Mouse (Mus musculus) cerebral cortex, adult 2 months (tissue): ENCODE measurements around the gene Rpl38.

Experiments
- WGBS: fragments of 180-500 bp; shearing (Covaris S2); methylation state at CpG from one replicate; pipeline ENCODE4 v1.1.7; 2018; 5-methylcytosine and 5-hydroxymethylcytosine counted together

The Rpl38 gene

DNA sequence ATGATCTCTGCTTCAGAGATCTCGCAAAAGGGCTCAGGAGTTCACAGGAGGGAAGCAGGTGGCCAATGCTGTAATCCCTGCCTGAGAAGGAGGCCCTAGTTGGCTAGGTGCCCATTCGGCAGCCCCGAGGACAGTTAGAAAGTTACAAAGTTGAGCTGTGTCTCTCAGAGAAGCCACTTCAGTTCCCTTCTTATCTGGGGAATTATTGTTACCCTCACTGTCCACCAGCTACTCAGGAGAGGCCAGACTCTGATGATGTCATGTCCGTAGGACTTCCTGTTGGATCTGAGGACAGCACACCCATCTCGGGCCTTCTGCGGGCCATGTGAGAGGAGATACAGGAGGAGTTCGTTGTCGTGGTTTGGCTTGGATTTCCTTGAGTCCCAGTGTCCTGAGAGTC, 11.3 kb downstream of the Rpl38 start:
- WGBS = 67% methylated on average over 8 of the region's 8 CpGs

DNA sequence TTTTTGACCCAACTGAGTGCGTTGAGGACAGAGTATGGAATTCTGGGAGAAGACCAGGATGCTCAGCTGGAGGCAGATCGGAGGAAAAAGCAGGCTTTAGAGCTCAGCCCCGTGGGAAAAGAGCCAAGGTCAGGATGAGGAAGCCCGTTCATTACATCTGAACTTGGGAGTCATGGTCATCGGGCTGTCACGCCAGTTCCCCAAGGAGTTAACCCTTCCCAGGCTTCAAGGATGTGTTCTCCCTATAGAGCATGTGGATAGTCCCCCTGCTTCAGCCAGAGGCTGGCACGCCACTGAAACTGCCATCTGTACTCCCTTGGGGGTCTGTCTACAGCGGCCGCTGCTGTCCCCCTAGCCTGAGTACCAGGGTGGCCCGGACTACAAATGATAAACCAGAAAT, 12.0 kb downstream of the Rpl38 start:
- WGBS = 62% methylated on average over 10 of the region's 10 CpGs

DNA sequence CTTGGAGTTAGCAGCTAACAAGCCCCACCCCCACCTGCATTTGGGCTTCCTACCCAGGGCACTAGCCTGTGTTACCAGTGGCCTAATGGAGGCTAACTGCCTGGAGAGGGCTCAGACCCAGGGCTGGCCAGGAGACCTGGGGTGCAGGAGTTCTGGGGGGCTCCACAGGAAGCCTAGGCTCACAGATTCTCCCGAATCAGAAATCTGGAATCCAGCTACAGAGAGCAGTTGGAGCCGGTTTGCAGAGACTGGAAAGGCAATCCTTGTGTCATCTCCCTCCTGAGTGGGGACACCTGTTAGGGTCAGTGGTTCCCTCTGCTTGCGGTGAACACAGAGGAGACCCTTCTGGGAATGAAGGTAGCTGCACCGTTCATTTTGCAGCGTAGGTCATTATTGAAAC, 12.7 kb downstream of the Rpl38 start:
- 75% methylated on average over 5 of the region's 5 CpGs for WGBS

DNA sequence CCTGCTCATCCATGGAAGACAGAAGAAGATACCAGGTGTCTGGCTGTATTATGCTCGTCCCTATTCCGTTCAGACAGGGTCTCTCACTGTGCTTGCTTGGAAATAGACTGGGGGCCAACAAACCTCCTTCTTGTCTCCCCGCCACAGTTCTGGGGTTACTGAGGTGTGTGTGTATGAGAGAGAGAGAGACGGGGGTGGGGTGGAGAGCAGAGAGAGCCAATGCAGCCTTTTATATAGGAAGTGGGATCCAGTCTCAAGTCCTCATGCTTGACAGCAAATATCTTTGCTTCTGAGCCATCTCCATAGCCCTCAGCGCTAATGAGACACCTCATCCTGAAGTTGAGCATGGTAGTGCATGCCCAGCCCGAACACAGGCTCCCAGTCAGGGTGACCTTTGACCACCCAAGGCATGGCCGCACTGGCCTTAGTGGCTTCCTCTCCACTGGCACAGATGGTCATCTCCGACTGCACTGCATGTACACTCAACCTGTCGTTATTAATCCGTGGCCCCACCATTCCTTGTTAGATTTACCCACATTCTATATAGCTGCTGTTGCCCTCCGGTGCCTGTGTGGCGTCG, 14.1 kb downstream of the Rpl38 start:
- WGBS = 83% methylated on average over 13 of the region's 13 CpGs

GRCm38 (mm10) chr11:114683029-114683721, 14.9 kb downstream of the Rpl38 start:
- 83% methylated on average over 10 of the region's 10 CpGs for whole genome bisulfite sequencing

- WGBS = 77% methylated on average over 20 of the region's 20 CpGs
Measured at GRCm38 (mm10) chr11:114683722-114684621, 15.6 kb downstream of the Rpl38 start.

DNA sequence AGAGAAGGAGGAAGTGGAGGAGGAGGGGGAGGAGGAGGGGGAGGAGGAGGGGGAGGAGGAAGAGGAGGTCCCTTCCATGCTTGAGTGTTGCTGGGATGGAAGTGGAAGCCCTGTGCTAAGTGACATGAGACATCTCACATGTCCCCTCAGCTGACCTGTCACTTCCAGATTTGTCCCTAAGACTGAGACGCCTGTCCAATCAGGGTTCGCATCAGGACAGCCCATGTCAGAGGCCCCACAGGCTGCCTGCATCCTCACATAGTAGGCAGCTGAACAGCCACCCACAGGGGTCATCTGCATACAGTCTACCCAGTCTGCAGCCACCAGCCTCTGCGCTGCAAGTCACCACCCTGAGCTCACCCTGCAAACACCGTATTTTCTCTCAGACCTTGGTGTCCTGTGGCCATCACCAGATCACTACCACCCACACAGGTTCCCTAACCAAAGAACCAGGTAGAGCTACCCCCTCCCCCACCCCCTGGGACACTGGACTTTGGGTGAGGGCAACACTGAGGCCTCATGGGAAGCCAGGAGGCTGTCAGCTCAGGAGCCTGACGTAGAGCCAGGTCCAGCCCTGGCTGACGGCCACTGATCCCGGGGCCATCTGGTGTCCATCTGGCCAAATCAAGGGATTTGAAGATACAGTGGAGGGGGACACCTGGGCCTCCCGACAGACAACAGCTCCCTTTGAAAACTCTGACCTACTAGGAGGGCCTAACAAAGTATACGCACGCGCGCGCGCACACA, 16.5 kb downstream of the Rpl38 start:
- WGBS = 65% methylated on average over 14 of the region's 14 CpGs

DNA sequence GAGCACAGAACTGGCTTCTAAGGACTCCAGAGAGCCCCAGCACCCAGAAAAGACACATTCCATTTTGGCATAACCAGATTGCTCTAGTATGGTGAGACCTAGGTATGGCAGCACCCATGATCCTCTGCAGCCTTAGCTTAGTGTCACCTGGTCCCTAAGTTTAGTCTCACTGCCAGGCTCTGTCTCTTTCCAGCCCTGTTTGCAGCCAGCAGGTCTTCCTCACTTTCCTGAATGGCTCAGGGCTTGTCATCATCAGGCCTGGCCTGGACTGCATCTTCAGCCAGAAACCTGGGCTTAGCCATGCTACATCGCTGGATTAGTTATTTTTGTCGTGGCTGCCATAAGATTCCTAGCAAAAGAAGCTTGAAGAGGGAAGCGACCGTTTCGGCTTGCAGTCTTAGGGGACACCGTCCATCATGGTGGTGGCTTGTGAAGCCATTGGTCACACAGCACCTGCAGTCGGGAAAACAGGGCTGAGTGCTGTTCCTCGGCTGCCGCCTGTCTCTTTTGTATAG, 17.3 kb downstream of the Rpl38 start:
- 83% methylated on average over 9 of the region's 9 CpGs for WGBS

GRCm38 (mm10) chr11:114686221-114686959, 18.1 kb downstream of the Rpl38 start:
- 95% methylated on average over 16 of the region's 16 CpGs for WGBS

GRCm38 (mm10) chr11:114687574-114688188, 19.4 kb downstream of the Rpl38 start:
- 65% methylated on average over 10 of the region's 10 CpGs for WGBS

GRCm38 (mm10) chr11:114688729-114689128, 20.4 kb downstream of the Rpl38 start:
- WGBS = 86% methylated on average over 3 of the region's 3 CpGs

- WGBS = 78% methylated on average over 15 of the region's 15 CpGs
Measured at GRCm38 (mm10) chr11:114690192-114690591, 21.9 kb downstream of the Rpl38 start.

DNA sequence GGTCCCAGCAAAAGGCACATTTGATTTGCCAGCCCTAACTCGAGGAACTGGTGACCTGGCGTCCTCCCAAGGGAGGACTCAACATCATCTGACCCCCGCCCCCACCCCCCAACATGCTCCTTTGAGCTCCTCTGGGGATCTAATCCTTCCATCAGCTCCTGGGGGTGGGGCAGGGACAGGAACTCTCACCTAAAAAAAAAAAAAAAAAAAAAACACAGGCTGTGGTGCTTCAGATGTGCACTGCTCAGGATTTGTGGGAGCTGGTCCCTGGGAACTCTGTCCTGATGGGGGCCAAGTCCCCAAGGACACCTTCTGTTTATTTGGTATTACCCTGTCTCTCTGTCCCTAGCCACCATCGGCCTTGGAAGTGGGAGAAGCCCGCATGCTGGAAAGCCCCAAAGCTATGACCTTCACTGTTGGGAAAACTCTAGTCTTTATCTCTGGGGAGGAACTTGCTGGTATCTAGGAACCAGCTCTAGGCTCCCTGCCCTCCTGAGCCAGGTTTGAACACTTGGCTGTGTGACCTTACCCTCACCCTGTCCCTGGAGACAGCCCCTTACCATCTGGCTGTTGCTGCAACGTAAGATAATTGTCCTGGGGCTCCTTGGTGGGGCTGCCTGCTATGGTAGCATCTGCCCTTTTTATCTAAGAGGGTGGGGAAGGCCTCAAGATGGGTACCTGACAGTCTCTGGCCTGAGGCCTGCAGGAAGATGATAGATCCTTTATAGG, 23.3 kb downstream of the Rpl38 start:
- 76% methylated on average over 6 of the region's 6 CpGs for WGBS

DNA sequence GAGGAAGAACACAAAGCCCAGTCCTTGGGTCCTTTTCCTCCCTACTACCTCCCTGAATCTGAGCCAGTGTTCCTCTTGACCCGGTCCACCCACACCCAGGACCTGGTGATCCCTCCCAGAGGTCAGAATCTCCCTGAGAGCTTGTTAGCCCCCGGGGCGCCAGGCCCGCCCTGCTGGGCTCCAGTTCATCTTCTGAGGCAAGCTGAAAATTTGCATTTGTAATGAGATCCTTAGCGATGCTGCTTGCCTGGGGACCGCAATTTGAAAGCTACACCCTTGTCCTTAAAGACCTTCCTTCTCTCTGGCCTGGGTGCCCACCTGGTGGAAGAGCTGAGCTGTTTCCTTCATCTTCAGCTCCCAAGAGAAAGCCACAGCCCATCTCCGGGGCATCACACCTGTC, 24.3 kb downstream of the Rpl38 start:
- WGBS = 71% methylated on average over 7 of the region's 7 CpGs

- 83% methylated on average over 6 of the region's 6 CpGs for WGBS
Measured at GRCm38 (mm10) chr11:114693456-114693855, 25.1 kb downstream of the Rpl38 start.

DNA sequence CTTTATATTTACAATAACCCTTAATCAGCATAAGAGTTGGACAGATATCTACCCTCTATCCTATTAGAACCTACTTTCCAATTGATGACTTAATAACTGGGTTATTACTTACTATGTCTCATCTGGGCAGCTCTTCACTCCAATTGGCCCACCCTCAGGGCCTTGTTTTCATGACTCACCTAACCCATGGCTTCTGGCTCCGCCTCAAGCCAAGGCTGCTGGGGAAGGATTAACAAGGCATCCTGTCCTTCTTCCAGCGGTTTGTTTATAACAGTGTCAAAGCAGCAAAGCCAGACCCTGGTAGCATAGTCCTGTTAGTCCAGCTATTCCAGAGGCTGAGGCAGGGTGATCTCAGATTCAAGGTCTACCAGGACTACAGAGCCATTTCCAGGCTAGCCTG, 26.1 kb downstream of the Rpl38 start:
- WGBS = 93% methylated on average over 2 of the region's 2 CpGs

DNA sequence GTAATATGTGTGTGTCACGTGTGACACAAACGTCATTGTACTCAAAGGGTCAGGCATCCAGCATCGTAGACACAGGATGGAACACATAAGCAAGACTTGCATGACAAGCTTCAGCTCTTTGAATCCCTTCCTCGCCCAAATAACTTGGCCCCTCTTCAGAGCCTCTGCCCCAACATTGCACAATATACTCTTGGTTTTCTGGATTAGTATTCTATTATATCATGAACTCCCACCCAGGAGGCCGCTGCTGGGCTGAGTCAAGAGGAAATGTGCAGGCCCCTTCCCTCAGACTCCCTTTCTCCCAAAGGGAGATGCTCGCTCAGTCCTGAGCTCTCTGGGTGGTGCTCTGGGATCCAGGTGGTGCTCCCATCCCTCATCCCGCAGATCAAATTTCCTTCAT, 30.2 kb downstream of the Rpl38 start:
- WGBS = 91% methylated on average over 7 of the region's 7 CpGs

- WGBS = 69% methylated on average over 12 of the region's 12 CpGs
Measured at GRCm38 (mm10) chr11:114699511-114699910, 31.2 kb downstream of the Rpl38 start.

GRCm38 (mm10) chr11:114702311-114702995, 34.1 kb downstream of the Rpl38 start:
- 73% methylated on average over 15 of the region's 15 CpGs for WGBS
